Mouse (Mus musculus): Measurements from ENCODE around the gene Prrx2.

The Prrx2 gene

GRCm38 (mm10) chr2:30834373-30835022, at the start of gene Prrx2:
Prrx2 (plus strand) TSS chr2:30834972.
- no peak for DNase-seq

- DNase-seq = no peak
These were observed 47.3 kb upstream of the Prrx2 start for GRCm38 (mm10) chr2:30787466-30787865.

GRCm38 (mm10) chr2:30792061-30792460, 42.7 kb upstream of the Prrx2 start:
- DNase-seq = no peak

GRCm38 (mm10) chr2:30794179-30795108, 40.3 kb upstream of the Prrx2 start:
- peak; percentile 87 for DNase-seq

- no peak for DNase-seq
These were observed 39.4 kb upstream of the Prrx2 start for GRCm38 (mm10) chr2:30795271-30795888.

GRCm38 (mm10) chr2:30795889-30796275, 38.9 kb upstream of the Prrx2 start:
- DNase-seq = peak; percentile 45

- peak; percentile 71 for DNase-seq
These were observed 38.4 kb upstream of the Prrx2 start for GRCm38 (mm10) chr2:30796382-30796781.

GRCm38 (mm10) chr2:30799456-30799855, 35.3 kb upstream of the Prrx2 start:
- no peak for DNase-seq

GRCm38 (mm10) chr2:30800671-30801066, 34.1 kb upstream of the Prrx2 start:
- DNase-seq = no peak

- no peak for DNase-seq
These were observed 33.5 kb upstream of the Prrx2 start for GRCm38 (mm10) chr2:30801067-30801852.

- no peak for DNase-seq
These were observed 31.2 kb upstream of the Prrx2 start, which contains the start of gene 1700001O22Rik for GRCm38 (mm10) chr2:30803604-30804003. 1700001O22Rik (minus strand) TSS chr2:30803661.

- no peak for DNase-seq
These were observed 28.8 kb upstream of the Prrx2 start for GRCm38 (mm10) chr2:30805983-30806382.

- DNase-seq = no peak
These were observed 27.6 kb upstream of the Prrx2 start for GRCm38 (mm10) chr2:30807147-30807647.

GRCm38 (mm10) chr2:30807648-30808295, 27.0 kb upstream of the Prrx2 start, which contains the start of gene Ntmt1:
Ntmt1 (plus strand) TSS chr2:30807826.
- peak; percentile 98 for DNase-seq

- no peak for DNase-seq
These were observed 26.5 kb upstream of the Prrx2 start for GRCm38 (mm10) chr2:30808296-30808655.

- DNase-seq = no peak
These were observed 25.3 kb upstream of the Prrx2 start for GRCm38 (mm10) chr2:30809503-30809902.

GRCm38 (mm10) chr2:30810573-30810972, 24.2 kb upstream of the Prrx2 start:
- DNase-seq = no peak

GRCm38 (mm10) chr2:30816383-30816782, 18.4 kb upstream of the Prrx2 start:
- DNase-seq = no peak

- DNase-seq = no peak
These were observed 14.9 kb upstream of the Prrx2 start for GRCm38 (mm10) chr2:30819873-30820272.

GRCm38 (mm10) chr2:30821073-30821472, 13.7 kb upstream of the Prrx2 start:
- no peak for DNase-seq

GRCm38 (mm10) chr2:30822460-30822859, 12.3 kb upstream of the Prrx2 start:
- no peak for DNase-seq

Measured in cerebellum, adult 11-12 months (tissue).